Mouse (Mus musculus): Measurements from ENCODE around the gene Rps7. TPM values are rescaled to one million over a fixed set of nuclear protein-coding genes. Genes with fewer than 3 reads are reported as not detected.

Rps7 gene
- polyA plus RNA-seq (2012; fragmentation: generic; extraction: Trizol): 100 to 1,000 TPM; 535 to 899 TPM

DNA sequence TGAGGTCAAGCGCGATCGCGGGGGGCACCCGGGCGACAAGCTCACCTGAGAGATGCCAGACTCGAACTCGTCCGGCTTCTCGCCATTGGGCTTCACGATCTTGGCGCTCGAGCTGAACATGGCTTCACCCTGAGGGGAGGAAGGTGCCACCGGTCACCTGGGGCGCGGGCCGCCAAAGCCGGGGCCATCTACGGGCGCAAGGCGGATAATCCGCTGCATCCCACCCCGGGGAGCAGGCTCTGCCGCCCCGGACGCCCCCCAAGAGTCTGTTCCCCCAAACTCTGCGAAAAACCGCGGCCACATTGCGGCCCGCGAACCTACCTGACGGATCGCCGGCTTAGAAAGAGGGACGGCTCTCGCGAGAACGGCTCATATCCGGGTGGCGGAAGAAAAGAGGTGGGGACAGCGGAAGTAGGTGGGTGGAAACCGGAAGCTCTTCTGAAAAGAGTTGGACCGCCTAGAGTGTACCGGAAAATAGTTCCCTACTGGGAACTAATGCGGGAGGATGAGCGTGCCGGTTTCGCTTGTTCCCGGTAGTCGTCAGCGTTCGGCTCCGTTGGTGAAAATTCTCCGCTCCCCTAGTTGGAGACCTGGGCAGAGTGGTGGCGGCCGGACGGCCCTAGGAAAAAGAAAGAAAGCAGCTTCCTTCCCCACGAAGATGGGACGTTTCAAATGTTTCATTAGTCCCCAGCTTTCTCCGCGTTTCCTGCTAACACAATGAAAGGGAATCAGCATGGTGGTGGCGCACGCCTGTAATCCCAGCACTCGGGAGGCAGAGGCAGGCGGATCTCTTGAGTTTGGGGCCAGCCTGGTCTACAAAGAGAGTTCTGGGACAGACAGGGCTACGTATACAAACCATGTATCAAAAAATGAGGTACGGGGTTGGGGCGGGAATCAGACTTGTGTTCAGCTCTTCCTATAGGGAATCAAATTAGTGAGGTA is at the start of gene Rps7:
Rps7 (minus strand) TSS at position 419 of the 942 bp plus-strand sequence.

DNA sequence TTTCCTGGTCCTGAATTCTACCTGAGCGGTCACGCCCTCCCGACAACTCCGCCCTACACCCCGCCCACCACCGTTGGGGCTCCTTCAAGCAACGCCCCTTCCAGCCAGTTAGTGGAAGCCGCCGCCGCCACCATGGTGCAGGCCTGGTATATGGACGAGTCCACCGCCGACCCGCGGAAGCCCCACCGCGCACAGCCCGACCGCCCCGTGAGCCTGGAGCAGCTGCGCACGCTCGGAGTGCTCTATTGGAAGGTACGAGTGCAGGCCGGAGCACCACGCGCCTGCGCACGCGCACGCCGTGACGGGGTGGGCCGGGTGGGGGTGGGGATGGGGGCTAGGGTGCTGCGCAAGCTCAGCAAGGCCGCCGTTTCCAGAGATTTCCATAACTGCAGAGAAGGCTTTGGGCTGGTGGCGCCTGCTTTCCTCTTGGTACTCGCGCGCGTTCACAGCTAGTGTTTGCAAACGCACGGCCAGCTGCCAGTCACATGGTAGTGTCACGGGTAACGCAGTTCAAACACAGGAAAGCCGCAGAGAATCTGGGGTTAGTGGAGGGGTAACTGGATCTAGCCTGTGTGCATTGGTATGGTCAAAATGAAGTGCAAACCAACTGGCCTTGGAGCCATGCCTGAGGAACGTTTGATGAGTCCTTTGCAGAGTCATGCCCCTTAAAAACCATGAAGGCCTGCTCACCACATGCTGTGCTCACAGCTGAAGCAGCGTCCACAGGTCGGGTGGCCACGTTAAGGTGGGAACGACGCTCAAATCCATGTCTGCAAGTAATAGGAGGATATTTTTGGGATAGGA is 39.6 kb upstream of the Rps7 start, which contains the start of gene Adi1:
Adi1 (plus strand) TSS at position 111 of the 804 bp plus-strand sequence.

DNA sequence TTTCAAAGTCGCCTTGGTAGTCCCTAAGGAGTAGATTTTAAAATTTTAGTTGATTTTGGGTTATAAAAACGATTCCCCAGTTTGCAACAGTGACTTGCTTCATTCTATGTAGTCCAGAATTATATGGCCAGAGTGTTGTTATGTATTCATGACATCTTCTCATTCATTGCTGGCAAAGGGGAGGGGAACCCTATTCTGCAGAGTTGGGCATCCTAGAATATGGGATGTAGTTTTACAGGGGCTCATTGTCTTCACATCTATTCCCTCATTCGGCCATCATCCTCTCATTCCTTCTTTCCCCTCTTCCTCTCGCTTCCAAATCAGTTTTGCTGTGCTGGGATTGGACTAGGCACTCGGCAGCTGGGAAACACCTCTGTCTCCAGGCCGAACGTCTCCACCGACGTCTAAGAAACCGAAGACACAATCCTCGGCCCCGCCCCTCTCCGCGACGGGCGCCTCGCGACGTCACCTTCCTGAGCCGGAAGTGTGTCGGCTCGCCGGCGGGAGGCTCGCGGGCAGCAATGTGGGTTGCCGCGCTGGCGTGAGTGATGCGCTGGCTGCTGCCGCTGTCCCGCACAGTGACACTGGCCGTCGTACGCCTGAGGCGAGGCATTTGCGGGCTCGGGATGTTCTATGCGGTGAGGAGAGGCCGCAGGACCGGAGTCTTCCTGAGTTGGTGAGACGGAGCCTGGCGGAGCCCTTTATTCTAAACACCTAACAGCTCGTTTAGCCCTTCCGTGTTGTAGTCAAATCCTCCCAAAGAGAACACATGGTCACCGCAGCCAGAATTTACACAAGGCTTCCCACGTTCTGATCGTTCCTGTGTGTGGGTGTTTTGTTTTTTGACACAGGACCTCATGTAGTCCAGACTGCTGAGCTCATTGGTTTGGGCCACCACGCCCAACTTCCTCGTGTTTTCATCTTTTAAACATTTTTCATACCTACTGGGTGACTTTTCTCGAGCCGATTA is 13.7 kb upstream of the Rps7 start, which contains the start of gene Rnaseh1:
Rnaseh1 (plus strand) TSS at position 462 of the 970 bp plus-strand sequence.

DNA sequence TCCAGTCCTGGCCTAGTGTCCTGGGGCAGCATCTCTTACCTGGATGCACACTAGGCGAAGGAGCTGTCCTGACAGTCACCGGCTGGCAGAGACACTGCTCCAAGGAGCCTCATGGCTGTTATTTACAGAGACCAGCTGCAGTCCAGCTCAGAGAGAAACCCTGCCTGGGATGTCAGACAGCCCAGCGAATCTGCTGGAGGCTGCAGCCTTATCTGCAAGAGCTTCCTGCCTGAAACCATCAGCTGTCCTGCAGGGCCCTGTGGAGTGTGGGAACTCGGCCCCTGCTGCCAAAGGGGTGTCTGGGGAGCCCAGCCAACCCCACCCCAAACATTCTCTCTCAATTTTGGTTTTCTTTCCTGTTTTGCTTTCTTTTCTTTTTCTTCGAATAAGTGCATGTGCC is 12.6 kb downstream of the Rps7 start, which contains the start of gene Colec11:
Colec11 (minus strand) TSS at position 183 of the 400 bp plus-strand sequence.

GRCm38 (mm10) chr12:28582423-28582822 is 53.3 kb downstream of the Rps7 start, which contains the start of gene Allc:
Allc (minus strand) TSS chr12:28582523.

Other genes starting within 250 kb of the Rps7 start
- gene Dcdc2c, start 83.6 kb downstream of the Rps7 start, polyA plus RNA-seq (2012; fragmentation: generic; extraction: Trizol): under 1 TPM in 1 of 2 experiments, not detected in 1; 0.04 TPM
- gene Allc, start 53.4 kb downstream of the Rps7 start, polyA plus RNA-seq (2012; fragmentation: generic; extraction: Trizol): not detected
- gene Colec11, start 12.6 kb downstream of the Rps7 start, polyA plus RNA-seq (2012; fragmentation: generic; extraction: Trizol): under 1 TPM in 1 of 2 experiments, not detected in 1; 0.08 TPM
- gene Rnaseh1, start 13.6 kb upstream of the Rps7 start, polyA plus RNA-seq (2012; fragmentation: generic; extraction: Trizol): 1 to 10 TPM; 2.4 to 9.4 TPM
- gene Adi1, start 39.3 kb upstream of the Rps7 start, polyA plus RNA-seq (2012; fragmentation: generic; extraction: Trizol): 10 to 100 TPM; 12.3 to 23.2 TPM
- gene Trappc12, start 114.5 kb upstream of the Rps7 start, polyA plus RNA-seq (2012; fragmentation: generic; extraction: Trizol): 10 to 100 TPM in 1 of 2 experiments, 1 to 10 TPM in 1; 6.9 to 28.3 TPM
- gene Eipr1, start 115.8 kb upstream of the Rps7 start, polyA plus RNA-seq (2012; fragmentation: generic; extraction: Trizol): 10 to 100 TPM; 19.0 to 23.2 TPM

Measured in C3H10T1/2 (cell line).